Mouse (Mus musculus): ENCODE measurements at regions not wholly inside any gene's neighbourhood (a gene's known extent, or its start where the extent isn't known, plus 50 kb on each side); places are given as distances from the start of the nearest gene placed in this dataset.

GRCm38 (mm10) chr2:48558641-48559040, 255.3 kb upstream of the Acvr2a start:
- no peak for TF ChIP-seq CTCF (IDR thresholded peaks at IDR 0.05; ENCODE audit: control insufficient read depth, insufficient read depth, insufficient read length)
- TF ChIP-seq CEBPB (IDR thresholded peaks at IDR 0.05; ENCODE audit: low read depth): no peak
- TF ChIP-seq MYOD1 (IDR thresholded peaks at IDR 0.05; ENCODE audit: control insufficient read depth, insufficient read length, low read depth): no peak
- TF ChIP-seq MAX (IDR thresholded peaks at IDR 0.05): no peak
- TF ChIP-seq USF1 (IDR thresholded peaks at IDR 0.05; ENCODE audit: low read depth): no peak

Data from C2C12 (cell line).